Mouse (Mus musculus): ENCODE measurements around the gene Psat1. TPM values are rescaled to one million over a fixed set of nuclear protein-coding genes. Genes with fewer than 3 reads are reported as not detected.

The Psat1 gene
- total and polyA plus RNA-seq, 3 experiments: 340 to 549 (median 423) TPM

DNA sequence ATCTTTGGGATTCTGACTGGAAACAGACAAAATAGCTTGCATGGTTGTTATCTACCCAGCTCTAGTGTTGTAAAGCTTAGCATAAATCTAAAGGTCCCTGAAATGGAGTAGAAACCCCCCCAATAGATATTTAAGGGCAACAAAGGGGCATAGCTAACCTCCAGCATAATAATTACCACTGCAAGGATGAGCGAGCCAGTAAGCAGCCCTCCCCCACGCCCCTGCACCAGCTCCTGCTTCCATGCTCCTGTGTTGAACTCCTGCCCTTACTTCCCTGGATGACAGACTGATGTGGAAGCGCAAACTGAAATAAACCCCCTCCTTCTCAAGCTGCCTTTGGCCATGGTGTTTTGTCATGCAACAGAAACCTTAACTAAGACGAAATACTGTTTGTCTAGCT, 26.2 kb upstream of the Psat1 start:
- H3K79me2 ChIP-seq (replicated peaks; ENCODE audit: control insufficient read depth, extremely low read depth, insufficient read depth, poor library complexity, severe bottlenecking): no peaks in the 10 kb centered on the region
- no peak overlapping the region for H3K4me3 ChIP-seq (replicated peaks in 1 of 3; ENCODE audit: low read depth in 2 of 3, low read length in 2 of 3, poor library complexity in 1 of 3)
- no peak for DNase-seq (ENCODE audit: extremely low read depth)
- dilution Hi-C loops (cut with MboI; ENCODE audit: extremely low pct_ligation_motif_present, extremely low pct_unique_long_range_greater_than_20kb, low sequenced_read_pairs) (no loop called here), in situ Hi-C loops (cut with MboI; ENCODE audit: low pct_ligation_motif_present, low pct_unique_long_range_greater_than_20kb, low sequenced_read_pairs) (no loop called here)
- no peak overlapping the region for H3K9ac ChIP-seq (ENCODE audit: insufficient read depth, low read depth)
- no peak for TF ChIP-seq JUN (IDR thresholded peaks at IDR 0.05; ENCODE audit: insufficient read depth, low read depth, low read length)
- TF ChIP-seq UBTF (IDR thresholded peaks at IDR 0.05; ENCODE audit: low read depth, low read length): no peak
- TF ChIP-seq BHLHE40 (IDR thresholded peaks at IDR 0.05; ENCODE audit: low read depth, low read length): no peak
- TF ChIP-seq POLR2AphosphoS2 (IDR thresholded peaks at IDR 0.05; ENCODE audit: low read depth, low read length): no peak
- no peak for TF ChIP-seq NELFE (IDR thresholded peaks at IDR 0.05; ENCODE audit: low read depth, low read length)
- no peak for TF ChIP-seq IRF4 (IDR thresholded peaks at IDR 0.05; ENCODE audit: low read depth, low read length)
- TF ChIP-seq TCF12 (IDR thresholded peaks at IDR 0.05; ENCODE audit: low read depth, low read length): no peak
- TF ChIP-seq ZC3H11A (IDR thresholded peaks at IDR 0.05; ENCODE audit: low read depth, low read length): no peak
- TF ChIP-seq MEF2A (IDR thresholded peaks at IDR 0.05; ENCODE audit: borderline replicate concordance, low read depth, low read length): no peak
- TF ChIP-seq RCOR1 (conservative IDR thresholded peaks at IDR 0.05; ENCODE audit: low read depth, low read length): no peak
- TF ChIP-seq USF1 (IDR thresholded peaks at IDR 0.05; ENCODE audit: low read depth, low read length): no peak
- H3K4me1 ChIP-seq (ENCODE audit: control insufficient read depth in 1 of 2, insufficient read depth in 2 of 2): no peaks in the 10 kb centered on the region
- no peaks in the 10 kb centered on the region for H3K9me3 ChIP-seq (replicated peaks; ENCODE audit: low read length)
- H3K27me3 ChIP-seq (replicated peaks): no peaks in the 10 kb centered on the region
- H3K36me3 ChIP-seq (replicated peaks in 1 of 2; ENCODE audit: control insufficient read depth in 1 of 2, insufficient read depth in 1 of 2, low read length in 1 of 2): peaks cover 10 to 84% of the 10 kb centered on the region in 2 experiments
- no peak overlapping the region for H3K4me2 ChIP-seq (ENCODE audit: insufficient read depth, low read depth, poor library complexity, severe bottlenecking)
- no peak overlapping the region for H3K27ac ChIP-seq (ENCODE audit: insufficient read depth, low read depth)

DNA sequence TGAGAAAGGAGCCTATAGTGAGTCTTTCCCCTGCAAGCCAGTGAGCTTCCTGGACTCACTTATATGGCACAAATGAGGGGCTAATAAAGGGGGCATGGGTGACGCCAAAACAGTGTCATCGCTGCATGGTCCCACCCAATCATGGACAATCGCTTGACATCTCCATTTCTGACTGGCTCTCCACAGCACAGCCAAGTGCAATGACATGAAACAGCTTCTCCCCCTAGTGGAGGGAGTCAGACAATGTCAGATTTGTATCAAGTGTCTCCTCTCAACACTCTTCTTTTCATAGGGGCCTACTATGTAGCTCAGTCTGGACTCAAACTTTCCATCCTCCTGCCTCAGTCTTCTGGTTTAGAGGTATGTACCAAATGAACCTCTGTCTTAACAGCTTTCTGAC, 17.9 kb upstream of the Psat1 start:
- Histone ChIP-seq H3K36me3 (replicated peaks in 1 of 2; ENCODE audit: control insufficient read depth in 1 of 2, insufficient read depth in 1 of 2, low read length in 1 of 2) (peaks cover 7 to 60% of the 10 kb centered on the region in 2 experiments), H3K9ac (ENCODE audit: insufficient read depth, low read depth) (no peak overlapping the region), H3K4me1 (ENCODE audit: control insufficient read depth in 1 of 2, insufficient read depth in 2 of 2) (peaks cover 5 to 16% of the 10 kb centered on the region in 2 experiments), H3K4me2 (ENCODE audit: insufficient read depth, low read depth, poor library complexity, severe bottlenecking) (0 out of 2 replicates have a peak overlapping the region, but pooled peaks have one; percentile 4), H3K79me2 (replicated peaks; ENCODE audit: control insufficient read depth, extremely low read depth, insufficient read depth, poor library complexity, severe bottlenecking) (no peaks in the 10 kb centered on the region), H3K4me3 (replicated peaks in 1 of 3; ENCODE audit: low read depth in 2 of 3, low read length in 2 of 3, poor library complexity in 1 of 3) (no peak overlapping the region), H3K27ac (ENCODE audit: insufficient read depth, low read depth) (no peak overlapping the region), H3K9me3 (replicated peaks; ENCODE audit: low read length) (no peaks in the 10 kb centered on the region), H3K27me3 (replicated peaks) (no peaks in the 10 kb centered on the region)
- in situ Hi-C loops (cut with MboI; ENCODE audit: low pct_ligation_motif_present, low pct_unique_long_range_greater_than_20kb, low sequenced_read_pairs): loop anchor here (10.0 kb wide), 1 partner anchor 60 kb away; no protein-coding TSS in a partner anchor
- peak; percentile 82 for TF ChIP-seq RAD21 (IDR thresholded peaks at IDR 0.05; ENCODE audit: low read depth, low read length)
- peak; percentile 65 for TF ChIP-seq SMC3 (IDR thresholded peaks at IDR 0.05; ENCODE audit: low read depth, low read length)
- TF ChIP-seq CTCF (conservative IDR thresholded peaks at IDR 0.05 in 1 of 2, IDR thresholded peaks at IDR 0.05 in 1 of 2; ENCODE audit: low read depth in 2 of 2, low read length in 2 of 2): peak; percentile 84 to 85
- TF ChIP-seq JUND (conservative IDR thresholded peaks at IDR 0.05; ENCODE audit: low read depth, low read length): no peak
- dilution Hi-C loops (cut with MboI; ENCODE audit: extremely low pct_ligation_motif_present, extremely low pct_unique_long_range_greater_than_20kb, low sequenced_read_pairs): no loop called here
- peak; percentile 80 for DNase-seq (ENCODE audit: extremely low read depth)
